Mouse (Mus musculus): ENCODE data around the gene Rph3al.

Rph3al gene

GRCm38 (mm10) chr11:75858975-75859374 lies 79.3 kb downstream of the Rph3al start:
- DNase-seq: no peak

- peak; percentile 49 to 55 for DNase-seq
Observed at GRCm38 (mm10) chr11:75857781-75858180, 80.4 kb downstream of the Rph3al start.

GRCm38 (mm10) chr11:75854327-75854726 lies 83.9 kb downstream of the Rph3al start:
- no peak for DNase-seq

GRCm38 (mm10) chr11:75853067-75853636 lies 85.1 kb downstream of the Rph3al start:
- no peak for DNase-seq

- peak; percentile 21 to 45 for DNase-seq
Observed at GRCm38 (mm10) chr11:75852485-75852884, 85.7 kb downstream of the Rph3al start.

- DNase-seq: no peak
Observed at GRCm38 (mm10) chr11:75849552-75849951, 88.7 kb downstream of the Rph3al start.

- DNase-seq: no peak
Observed at GRCm38 (mm10) chr11:75846589-75846988, 91.6 kb downstream of the Rph3al start.

- no peak for DNase-seq
Observed at GRCm38 (mm10) chr11:75845675-75846074, 92.6 kb downstream of the Rph3al start.

- no peak for DNase-seq
Observed at GRCm38 (mm10) chr11:75842904-75843619, 95.2 kb downstream of the Rph3al start.

GRCm38 (mm10) chr11:75841503-75841902 lies 96.7 kb downstream of the Rph3al start:
- DNase-seq: peak in 1 of 2 experiments; percentile 13

- peak in 1 of 2 experiments; percentile 16 for DNase-seq
Observed at GRCm38 (mm10) chr11:75839536-75840430, 98.4 kb downstream of the Rph3al start.

GRCm38 (mm10) chr11:75838861-75839426 lies 99.3 kb downstream of the Rph3al start:
- no peak for DNase-seq

- DNase-seq: no peak
Observed at GRCm38 (mm10) chr11:75836240-75836610, 102.0 kb downstream of the Rph3al start.

- DNase-seq: no peak
Observed at GRCm38 (mm10) chr11:75835587-75836239, 102.5 kb downstream of the Rph3al start.

- DNase-seq: no peak
Observed at GRCm38 (mm10) chr11:75833081-75833480, 105.1 kb downstream of the Rph3al start.

GRCm38 (mm10) chr11:75830386-75830785 lies 107.8 kb downstream of the Rph3al start:
- no peak for DNase-seq

- DNase-seq: no peak
Observed at GRCm38 (mm10) chr11:75827414-75827813, 110.8 kb downstream of the Rph3al start.

- DNase-seq: no peak
Observed at GRCm38 (mm10) chr11:75823506-75823905, 114.7 kb downstream of the Rph3al start.

- peak; percentile 36 to 53 for DNase-seq
Observed at GRCm38 (mm10) chr11:75813085-75813484, 125.1 kb downstream of the Rph3al start.

- peak; percentile 92 to 97 for DNase-seq
Observed at GRCm38 (mm10) chr11:75811900-75812299, 126.3 kb downstream of the Rph3al start.

- no peak for DNase-seq
Observed at GRCm38 (mm10) chr11:75810526-75810925, 127.7 kb downstream of the Rph3al start.

GRCm38 (mm10) chr11:75807486-75807885 lies 130.7 kb downstream of the Rph3al start:
- DNase-seq: peak in 1 of 2 experiments; percentile 51
